Mouse (Mus musculus) neural tube, embryonic 10.5 days (tissue): ENCODE data around the gene Mpig6b.

ENCODE experiments used
- DNase-seq: peaks from one replicate; pipeline ENCODE4 v3.0.0-alpha.2; 2017; ENCODE audit warnings: low spot score; ENCODE audit errors: extremely low spot score

Mpig6b gene

GRCm38 (mm10) chr17:35018171-35018570 is 47.8 kb downstream of the Mpig6b start:
- DNase-seq: no peak

GRCm38 (mm10) chr17:35017706-35018030 is 48.3 kb downstream of the Mpig6b start:
- DNase-seq: no peak

DNA sequence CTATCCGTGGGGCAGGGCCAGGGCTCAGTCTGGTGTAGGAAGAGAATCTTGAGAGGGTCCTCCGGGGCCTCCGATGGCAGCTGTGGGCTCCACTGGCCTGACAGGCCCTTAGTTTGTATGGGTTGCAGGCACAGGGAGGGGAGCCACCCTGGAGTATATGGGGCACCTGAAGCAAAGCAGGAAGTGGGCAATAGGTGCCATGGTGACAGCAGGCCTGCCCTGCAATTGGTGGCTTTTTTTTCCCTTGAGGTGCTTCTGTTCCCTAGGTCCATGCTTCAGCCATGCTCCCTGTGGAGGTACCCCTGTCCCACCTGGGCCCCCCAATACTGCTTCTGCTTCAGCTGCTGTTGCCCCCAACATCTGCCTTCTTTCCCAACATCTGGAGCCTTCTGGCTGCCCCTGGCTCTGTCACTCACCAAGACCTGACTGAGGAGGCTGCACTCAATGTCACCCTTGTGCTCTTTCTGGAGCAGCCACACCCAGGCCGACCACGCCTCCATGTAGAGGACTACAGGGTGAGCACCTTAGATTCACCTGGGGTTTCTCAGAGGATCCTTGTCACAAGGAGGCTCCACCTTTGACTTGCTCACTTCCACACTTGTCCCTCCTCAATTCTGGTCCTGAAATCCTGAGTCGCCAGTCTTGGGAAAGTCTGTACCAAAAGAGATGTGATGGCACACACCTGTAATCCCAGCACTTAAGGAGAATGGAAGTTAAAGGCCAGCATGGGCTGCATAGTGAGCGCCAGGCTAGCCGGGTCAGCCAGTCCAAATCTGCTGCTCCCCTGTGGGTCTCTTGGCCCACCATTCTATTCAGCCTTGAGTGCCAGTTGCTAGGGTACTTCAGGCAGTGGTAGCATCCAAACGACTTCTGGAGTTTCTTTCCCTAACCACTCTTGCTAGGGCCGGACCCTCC is 48.9 kb downstream of the Mpig6b start:
- no peak for DNase-seq

DNA sequence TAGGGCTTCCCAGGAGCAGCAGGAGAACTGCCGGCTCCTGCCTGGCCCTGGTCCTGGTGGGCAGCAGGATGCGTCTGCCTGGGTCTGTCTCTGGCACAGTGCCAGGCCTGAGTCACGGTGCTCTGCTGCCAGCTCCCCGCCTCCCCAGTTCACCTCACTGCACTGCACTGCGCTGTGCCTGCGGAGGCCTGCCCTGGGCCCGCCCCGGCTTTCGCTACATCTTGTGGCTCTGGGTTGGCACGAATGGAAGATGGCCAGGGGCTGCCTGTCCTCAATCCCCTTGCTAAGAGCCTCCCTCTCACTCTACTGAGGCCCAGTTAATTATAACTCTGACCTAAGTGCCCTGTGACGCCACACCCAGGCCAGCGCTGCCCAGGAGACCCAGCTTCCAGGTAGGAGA is 49.6 kb downstream of the Mpig6b start, which contains the start of gene Vwa7:
Vwa7 (plus strand) TSS at position 204 of the 400 bp plus-strand sequence.
- DNase-seq: no peak

- no peak for DNase-seq
Observed at GRCm38 (mm10) chr17:35015296-35015695, 50.7 kb downstream of the Mpig6b start.

- DNase-seq: no peak
Observed at GRCm38 (mm10) chr17:35013221-35013620, 52.8 kb downstream of the Mpig6b start.
